Mouse (Mus musculus): ENCODE data around the gene Fmn2. TPM values are rescaled to one million over a fixed set of nuclear protein-coding genes. Genes with fewer than 3 reads are reported as not detected.

Fmn2 gene
- polyA plus RNA-seq, 1 experiment from 2014 or later = 14.5 TPM

DNA sequence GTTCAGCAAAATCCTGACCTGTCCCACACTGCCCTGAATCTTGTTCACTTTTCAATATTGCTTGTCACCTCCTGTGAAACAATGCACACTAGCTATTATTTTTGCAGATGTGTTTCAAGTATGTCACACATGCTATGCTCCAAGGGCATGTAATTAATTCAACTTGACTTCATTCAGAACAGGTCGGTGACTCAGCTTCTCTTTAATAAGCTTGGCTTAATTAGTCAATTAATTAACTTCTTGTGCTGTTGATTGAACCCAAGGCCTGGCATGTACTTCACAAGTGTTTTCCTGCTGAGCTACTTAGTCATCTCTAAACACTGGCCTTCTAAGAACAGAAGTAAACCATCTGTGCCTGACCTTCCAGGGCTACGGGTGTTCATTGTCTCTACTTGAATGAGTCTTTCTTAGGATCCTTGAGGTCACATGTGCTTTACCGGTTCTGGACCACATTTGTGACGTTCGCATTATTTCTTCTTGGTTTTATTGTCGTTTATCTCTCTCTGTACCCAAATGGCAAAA is 136.0 kb downstream of the Fmn2 start:
- Histone ChIP-seq H3K27ac (ENCODE audit: low read depth, low read length) (no peak overlapping the region), H3K4me2 (ENCODE audit: low read depth, low read length) (no peak overlapping the region), H3K9ac (replicated peaks; ENCODE audit: low read depth, low read length) (no peak overlapping the region), H3K4me1 (ENCODE audit: control insufficient read depth, insufficient read depth, low read length) (no peaks in the 10 kb centered on the region), H3K9me3 (ENCODE audit: control insufficient read depth, low read length) (no peaks in the 10 kb centered on the region), H3K36me3 (ENCODE audit: control insufficient read depth, insufficient read depth, low read length) (no peaks in the 10 kb centered on the region), H3K4me3 (ENCODE audit: low read depth, low read length) (no peak overlapping the region), H3K27me3 (ENCODE audit: control insufficient read depth, insufficient read depth, low read length) (no peaks in the 10 kb centered on the region)
- 52% methylated on average over 6 of the region's 6 CpGs for WGBS
- ATAC-seq (ENCODE audit: low read depth) = peak; percentile 21; the same call in 1 of the 2 replicates

- WGBS = 83% methylated on average over 1 of the region's 1 CpGs
- H3K27me3 ChIP-seq (ENCODE audit: control insufficient read depth, insufficient read depth, low read length) = no peaks in the 10 kb centered on the region
- H3K4me1 ChIP-seq (ENCODE audit: control insufficient read depth, insufficient read depth, low read length) = no peaks in the 10 kb centered on the region
- no peaks in the 10 kb centered on the region for H3K36me3 ChIP-seq (ENCODE audit: control insufficient read depth, insufficient read depth, low read length)
- no peaks in the 10 kb centered on the region for H3K9me3 ChIP-seq (ENCODE audit: control insufficient read depth, low read length)
- no peak overlapping the region for H3K4me2 ChIP-seq (ENCODE audit: low read depth, low read length)
- no peak overlapping the region for H3K9ac ChIP-seq (replicated peaks; ENCODE audit: low read depth, low read length)
- no peak overlapping the region for H3K27ac ChIP-seq (ENCODE audit: low read depth, low read length)
- no peak for ATAC-seq (ENCODE audit: low read depth)
- no peak overlapping the region for H3K4me3 ChIP-seq (ENCODE audit: low read depth, low read length)
These were observed 139.3 kb downstream of the Fmn2 start for GRCm38 (mm10) chr1:174640901-174641300.

DNA sequence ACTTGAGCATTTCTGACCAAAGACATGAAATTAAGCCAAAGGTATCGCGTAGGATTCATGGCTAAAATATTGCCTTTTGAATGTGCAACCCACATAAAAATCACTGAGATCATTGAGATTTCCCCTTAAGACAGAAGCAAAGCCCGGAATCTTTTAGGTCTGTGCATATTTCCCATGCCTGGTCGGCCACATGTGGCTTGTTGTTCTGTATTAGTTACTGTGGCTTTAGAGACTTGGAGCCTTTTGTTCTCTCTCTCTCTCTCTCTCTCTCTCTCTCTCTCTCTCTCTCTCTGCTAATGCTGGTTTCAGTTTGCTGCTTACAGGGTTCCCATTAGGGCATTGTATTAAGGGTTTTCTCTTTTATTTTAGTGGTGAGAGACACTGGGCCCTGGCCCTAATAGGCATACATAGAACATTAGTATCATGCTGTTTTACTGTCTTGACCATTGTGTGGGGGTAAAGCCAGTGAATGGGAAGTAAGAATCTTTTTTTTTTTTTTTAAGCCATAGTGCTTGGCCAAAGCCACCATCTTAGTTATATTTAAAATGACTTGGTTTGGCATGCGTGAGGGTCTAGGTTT is 141.9 kb downstream of the Fmn2 start:
- 40% methylated on average over 5 of the region's 5 CpGs for WGBS
- Histone ChIP-seq H3K9ac (replicated peaks; ENCODE audit: low read depth, low read length) (no peak overlapping the region), H3K4me2 (ENCODE audit: low read depth, low read length) (no peak overlapping the region), H3K27me3 (ENCODE audit: control insufficient read depth, insufficient read depth, low read length) (no peaks in the 10 kb centered on the region), H3K4me3 (ENCODE audit: low read depth, low read length) (no peak overlapping the region), H3K27ac (ENCODE audit: low read depth, low read length) (0 out of 2 replicates have a peak overlapping the region, but pooled peaks have one; percentile 22), H3K36me3 (ENCODE audit: control insufficient read depth, insufficient read depth, low read length) (no peaks in the 10 kb centered on the region), H3K9me3 (ENCODE audit: control insufficient read depth, low read length) (no peaks in the 10 kb centered on the region), H3K4me1 (ENCODE audit: control insufficient read depth, insufficient read depth, low read length) (no peaks in the 10 kb centered on the region)
- ATAC-seq (ENCODE audit: low read depth) = peak; percentile 2; the same call in 1 of the 2 replicates

DNA sequence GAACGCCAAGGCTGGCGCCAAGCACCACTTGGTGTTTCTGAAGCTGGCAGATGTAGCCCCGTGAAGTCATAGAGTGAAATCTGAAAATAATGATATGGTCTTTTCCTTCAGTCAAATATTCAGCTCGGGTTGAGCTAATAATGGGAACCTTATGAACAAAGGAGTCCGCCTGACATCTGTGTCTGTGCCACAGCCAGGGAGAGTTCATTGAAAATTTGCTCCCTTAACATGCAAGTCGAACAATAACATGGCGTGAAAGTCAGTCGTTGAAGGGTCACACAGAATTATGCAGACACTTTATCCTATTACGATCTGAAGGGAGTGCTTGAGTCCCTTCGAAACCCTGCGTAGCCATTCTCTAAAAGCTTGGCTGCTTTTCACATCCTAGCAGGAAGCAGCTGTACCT is 147.8 kb downstream of the Fmn2 start:
- H3K9ac ChIP-seq (replicated peaks; ENCODE audit: low read depth, low read length) = no peak overlapping the region
- no peaks in the 10 kb centered on the region for H3K27me3 ChIP-seq (ENCODE audit: control insufficient read depth, insufficient read depth, low read length)
- no peak for ATAC-seq (ENCODE audit: low read depth)
- no peaks in the 10 kb centered on the region for H3K4me1 ChIP-seq (ENCODE audit: control insufficient read depth, insufficient read depth, low read length)
- no peak overlapping the region for H3K4me3 ChIP-seq (ENCODE audit: low read depth, low read length)
- 46% methylated on average over 11 of the region's 11 CpGs for WGBS
- H3K36me3 ChIP-seq (ENCODE audit: control insufficient read depth, insufficient read depth, low read length) = no peaks in the 10 kb centered on the region
- no peaks in the 10 kb centered on the region for H3K9me3 ChIP-seq (ENCODE audit: control insufficient read depth, low read length)
- H3K27ac ChIP-seq (ENCODE audit: low read depth, low read length) = no peak overlapping the region
- H3K4me2 ChIP-seq (ENCODE audit: low read depth, low read length) = no peak overlapping the region

DNA sequence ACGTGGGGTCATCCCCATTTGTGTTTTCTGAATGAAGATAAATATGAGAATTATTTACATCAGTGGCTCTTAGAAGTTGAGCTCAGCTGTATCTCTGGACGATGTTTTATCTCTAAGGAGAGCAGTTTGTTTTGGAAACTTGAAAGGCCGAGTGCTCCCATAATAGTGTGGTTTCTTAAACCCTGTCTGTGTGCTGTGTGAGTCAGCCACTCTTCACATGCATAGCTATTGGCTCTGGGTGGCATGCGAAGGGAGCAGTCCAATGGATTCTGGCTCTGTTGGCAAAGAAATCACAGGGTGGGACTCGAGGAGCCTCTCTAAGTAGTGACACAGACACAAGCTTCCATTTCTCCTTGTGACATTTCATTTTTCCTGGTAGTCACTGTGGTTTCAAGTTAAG is 152.9 kb downstream of the Fmn2 start:
- 70% methylated on average over 5 of the region's 5 CpGs for WGBS
- Histone ChIP-seq H3K4me2 (ENCODE audit: low read depth, low read length) (no peak overlapping the region), H3K36me3 (ENCODE audit: control insufficient read depth, insufficient read depth, low read length) (no peaks in the 10 kb centered on the region), H3K27ac (ENCODE audit: low read depth, low read length) (no peak overlapping the region), H3K4me1 (ENCODE audit: control insufficient read depth, insufficient read depth, low read length) (peaks cover 5% of the 10 kb centered on the region; the same call in 1 of the 2 replicates), H3K9ac (replicated peaks; ENCODE audit: low read depth, low read length) (no peak overlapping the region), H3K27me3 (ENCODE audit: control insufficient read depth, insufficient read depth, low read length) (no peaks in the 10 kb centered on the region), H3K4me3 (ENCODE audit: low read depth, low read length) (no peak overlapping the region), H3K9me3 (ENCODE audit: control insufficient read depth, low read length) (no peaks in the 10 kb centered on the region)
- no peak for ATAC-seq (ENCODE audit: low read depth)

- WGBS = 52% methylated on average over 9 of the region's 9 CpGs
- Histone ChIP-seq H3K4me1 (ENCODE audit: control insufficient read depth, insufficient read depth, low read length) (peaks cover 5% of the 10 kb centered on the region; the same call in 1 of the 2 replicates), H3K27ac (ENCODE audit: low read depth, low read length) (no peak overlapping the region), H3K27me3 (ENCODE audit: control insufficient read depth, insufficient read depth, low read length) (no peaks in the 10 kb centered on the region), H3K4me2 (ENCODE audit: low read depth, low read length) (no peak overlapping the region), H3K36me3 (ENCODE audit: control insufficient read depth, insufficient read depth, low read length) (no peaks in the 10 kb centered on the region), H3K4me3 (ENCODE audit: low read depth, low read length) (no peak overlapping the region), H3K9me3 (ENCODE audit: control insufficient read depth, low read length) (no peaks in the 10 kb centered on the region), H3K9ac (replicated peaks; ENCODE audit: low read depth, low read length) (no peak overlapping the region)
- ATAC-seq (ENCODE audit: low read depth) = no peak
These were observed 153.7 kb downstream of the Fmn2 start for GRCm38 (mm10) chr1:174655354-174655753.

- H3K9ac ChIP-seq (replicated peaks; ENCODE audit: low read depth, low read length) = no peak overlapping the region
- peaks cover 5% of the 10 kb centered on the region; the same call in 1 of the 2 replicates for H3K4me1 ChIP-seq (ENCODE audit: control insufficient read depth, insufficient read depth, low read length)
- ATAC-seq (ENCODE audit: low read depth) = no peak
- no peak overlapping the region for H3K27ac ChIP-seq (ENCODE audit: low read depth, low read length)
- no peaks in the 10 kb centered on the region for H3K27me3 ChIP-seq (ENCODE audit: control insufficient read depth, insufficient read depth, low read length)
- no peak overlapping the region for H3K4me2 ChIP-seq (ENCODE audit: low read depth, low read length)
- no peaks in the 10 kb centered on the region for H3K36me3 ChIP-seq (ENCODE audit: control insufficient read depth, insufficient read depth, low read length)
- H3K9me3 ChIP-seq (ENCODE audit: control insufficient read depth, low read length) = no peaks in the 10 kb centered on the region
- H3K4me3 ChIP-seq (ENCODE audit: low read depth, low read length) = no peak overlapping the region
- WGBS = 96% methylated on average over 4 of the region's 4 CpGs
These were observed 154.9 kb downstream of the Fmn2 start for GRCm38 (mm10) chr1:174656554-174656953.

GRCm38 (mm10) chr1:174659459-174660223 is 158.0 kb downstream of the Fmn2 start:
- H3K36me3 ChIP-seq (ENCODE audit: control insufficient read depth, insufficient read depth, low read length) = no peaks in the 10 kb centered on the region
- no peak overlapping the region for H3K4me2 ChIP-seq (ENCODE audit: low read depth, low read length)
- no peak overlapping the region for H3K4me3 ChIP-seq (ENCODE audit: low read depth, low read length)
- H3K4me1 ChIP-seq (ENCODE audit: control insufficient read depth, insufficient read depth, low read length) = peaks cover 5% of the 10 kb centered on the region; the same call in 1 of the 2 replicates
- ATAC-seq (ENCODE audit: low read depth) = no peak
- H3K9me3 ChIP-seq (ENCODE audit: control insufficient read depth, low read length) = no peaks in the 10 kb centered on the region
- H3K27me3 ChIP-seq (ENCODE audit: control insufficient read depth, insufficient read depth, low read length) = no peaks in the 10 kb centered on the region
- H3K27ac ChIP-seq (ENCODE audit: low read depth, low read length) = no peak overlapping the region
- WGBS = 84% methylated on average over 12 of the region's 12 CpGs
- no peak overlapping the region for H3K9ac ChIP-seq (replicated peaks; ENCODE audit: low read depth, low read length)

DNA sequence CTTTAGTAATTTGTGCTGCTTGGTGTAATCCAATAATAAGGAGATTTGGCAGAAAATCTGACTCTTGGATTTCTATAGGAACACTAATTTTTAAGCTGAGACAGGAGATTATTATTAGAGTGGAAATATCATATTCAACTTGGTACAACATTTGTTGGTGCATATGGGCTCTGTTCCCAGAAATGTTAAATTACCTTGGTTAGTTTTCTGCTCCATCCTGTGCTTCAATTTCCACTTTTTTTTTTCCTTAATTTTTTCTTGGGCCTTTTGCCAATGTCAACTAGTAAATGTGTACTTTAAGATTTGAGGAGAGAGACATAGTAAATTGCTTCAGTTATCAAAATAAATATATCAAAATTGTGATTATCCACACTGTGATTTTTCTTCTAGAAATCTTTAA is 163.5 kb downstream of the Fmn2 start:
- H3K27ac ChIP-seq (ENCODE audit: low read depth, low read length) = no peak overlapping the region
- H3K4me3 ChIP-seq (ENCODE audit: low read depth, low read length) = no peak overlapping the region
- H3K27me3 ChIP-seq (ENCODE audit: control insufficient read depth, insufficient read depth, low read length) = no peaks in the 10 kb centered on the region
- no peak for ATAC-seq (ENCODE audit: low read depth)
- no peaks in the 10 kb centered on the region for H3K36me3 ChIP-seq (ENCODE audit: control insufficient read depth, insufficient read depth, low read length)
- H3K9me3 ChIP-seq (ENCODE audit: control insufficient read depth, low read length) = no peaks in the 10 kb centered on the region
- no peak overlapping the region for H3K4me2 ChIP-seq (ENCODE audit: low read depth, low read length)
- no peak overlapping the region for H3K9ac ChIP-seq (replicated peaks; ENCODE audit: low read depth, low read length)
- H3K4me1 ChIP-seq (ENCODE audit: control insufficient read depth, insufficient read depth, low read length) = no peaks in the 10 kb centered on the region
